Mouse (Mus musculus) limb, embryonic 12.5 days (tissue): ENCODE measurements at regions not wholly inside any gene's neighbourhood (a gene's known extent, or its start where the extent isn't known, plus 50 kb on each side); places are given as distances from the start of the nearest gene placed in this dataset.

Experiments used
- ATAC-seq: fragments of 200-750 bp; cut with Nextera tagmentation; 2 replicates; pipeline ENCODE4 v1.8.0; 2017; ENCODE audit warnings: low read depth, moderate TSS enrichment; ENCODE audit not compliant: insufficient number of reproducible peaks, insufficient read depth, low FRiP score, low TSS enrichment
- H3K27ac ChIP-seq: fragments of 300-500 bp; sonication (generic); 2 replicates; pipeline ENCODE4 v1.5.1; 2016; ENCODE audit warnings: mild to moderate bottlenecking, moderate library complexity
- H3K27me3 ChIP-seq: fragments of 300-500 bp; sonication (generic); 2 replicates; pipeline ENCODE4 v1.6.1; 2016; ENCODE audit warnings: mild to moderate bottlenecking, moderate library complexity
- H3K36me3 ChIP-seq: fragments of 300-500 bp; sonication (generic); 2 replicates; pipeline ENCODE4 v1.6.1; 2016; ENCODE audit warnings: mild to moderate bottlenecking, moderate library complexity
- H3K4me1 ChIP-seq: fragments of 300-500 bp; sonication (generic); replicated peaks from 2 replicates; pipeline ENCODE4 v1.6.1; 2016
- H3K4me2 ChIP-seq: fragments of 300-500 bp; sonication (generic); 2 replicates; pipeline ENCODE4 v1.6.1; 2016; ENCODE audit warnings: mild to moderate bottlenecking, moderate library complexity
- H3K4me3 ChIP-seq: fragments of 300-500 bp; sonication (generic); replicated peaks from 2 replicates; pipeline ENCODE4 v1.5.1; 2016; ENCODE audit warnings: mild to moderate bottlenecking
- H3K9ac ChIP-seq: fragments of 300-500 bp; sonication (generic); replicated peaks from 2 replicates; pipeline ENCODE4 v1.6.1; 2016; ENCODE audit warnings: mild to moderate bottlenecking, moderate library complexity
- H3K9me3 ChIP-seq: fragments of 300-500 bp; sonication (generic); 2 replicates; pipeline ENCODE4 v1.6.1; 2016; ENCODE audit warnings: mild to moderate bottlenecking, moderate library complexity
- WGBS: fragments of 180-500 bp; shearing (Covaris S2); methylation state at CpG from one replicate; pipeline ENCODE4 v1.1.7; 2016; 5-methylcytosine and 5-hydroxymethylcytosine counted together

- Histone ChIP-seq H3K4me2 (no peak overlapping the region), H3K4me1 (0 out of 2 replicates have a peak, but pooled peaks cover 3% of the 10 kb centered on the region), H3K9ac (no peak overlapping the region), H3K9me3 (no peaks in the 10 kb centered on the region), H3K4me3 (no peak overlapping the region), H3K27me3 (no peaks in the 10 kb centered on the region), H3K36me3 (no peaks in the 10 kb centered on the region), H3K27ac (no peak overlapping the region)
- ATAC-seq = no peak
- WGBS = 43% methylated on average over 3 of the region's 3 CpGs
Observed at GRCm38 (mm10) chr2:161166681-161167080, 57.8 kb upstream of the Chd6 start.

- Histone ChIP-seq H3K4me1 (0 out of 2 replicates have a peak, but pooled peaks cover 3% of the 10 kb centered on the region), H3K27me3 (no peaks in the 10 kb centered on the region), H3K4me3 (no peak overlapping the region), H3K4me2 (no peak overlapping the region), H3K27ac (no peak overlapping the region), H3K9me3 (no peaks in the 10 kb centered on the region), H3K9ac (no peak overlapping the region), H3K36me3 (no peaks in the 10 kb centered on the region)
- no peak for ATAC-seq
- 59% methylated on average over 3 of the region's 3 CpGs for WGBS
Observed at GRCm38 (mm10) chr2:161165495-161165894, 56.6 kb upstream of the Chd6 start.

- Histone ChIP-seq H3K27me3 (no peaks in the 10 kb centered on the region), H3K9me3 (no peaks in the 10 kb centered on the region), H3K27ac (no peak overlapping the region), H3K9ac (no peak overlapping the region), H3K4me3 (no peak overlapping the region), H3K36me3 (no peaks in the 10 kb centered on the region), H3K4me2 (no peak overlapping the region), H3K4me1 (0 out of 2 replicates have a peak, but pooled peaks cover 3% of the 10 kb centered on the region)
- ATAC-seq = no peak
- 62% methylated on average over 5 of the region's 5 CpGs for WGBS
Observed at GRCm38 (mm10) chr2:161164320-161164719, 55.4 kb upstream of the Chd6 start.
